Mouse (Mus musculus) liver, adult 2 months (tissue): ENCODE measurements around the gene Trim7. TPM values are rescaled to one million over a fixed set of nuclear protein-coding genes. Genes with fewer than 3 reads are reported as not detected.

Experiments used
- DNase-seq: peaks from one replicate; pipeline ENCODE4 v3.0.0-alpha.2; 2011; ENCODE audit warnings: low read depth, low spot score; ENCODE audit errors: extremely low read depth
- H3K27ac ChIP-seq: fragments of 200-500 bp; replicated peaks from 2 replicates; pipeline ENCODE4 v1.5.1; 2012; ENCODE audit warnings: low read depth, mild to moderate bottlenecking, control low read depth, inconsistent platforms, low read length; ENCODE audit not compliant: insufficient read depth
- H3K27me3 ChIP-seq: fragments of 200-500 bp; 2 replicates; pipeline ENCODE4 v1.6.1; 2012; ENCODE audit warnings: mild to moderate bottlenecking, moderate library complexity, low read length, inconsistent platforms; ENCODE audit not compliant: control insufficient read depth, insufficient read depth
- H3K36me3 ChIP-seq: fragments of 200-500 bp; 2 replicates; pipeline ENCODE4 v1.6.1; 2012; ENCODE audit warnings: low read length, inconsistent platforms; ENCODE audit not compliant: control insufficient read depth, insufficient read depth
- H3K4me1 ChIP-seq: fragments of 200-500 bp; 2 replicates; pipeline ENCODE4 v1.6.1; 2011; ENCODE audit warnings: low read length; ENCODE audit not compliant: control insufficient read depth, insufficient read depth
- H3K4me3 ChIP-seq: fragments of 200-500 bp; 2 replicates; pipeline ENCODE4 v1.5.1; 2011; ENCODE audit warnings: low read depth, mild to moderate bottlenecking, control low read depth, low read length, moderate library complexity; ENCODE audit not compliant: insufficient read depth
- H3K79me2 ChIP-seq: fragments of 200-500 bp; 2 replicates; pipeline ENCODE4 v1.6.1; 2012; ENCODE audit warnings: inconsistent platforms, mild to moderate bottlenecking, low read length, moderate library complexity; ENCODE audit not compliant: control insufficient read depth, insufficient read depth
- H3K9ac ChIP-seq: fragments of 200-500 bp; 2 replicates; pipeline ENCODE4 v1.6.1; 2012; ENCODE audit warnings: low read depth, mild to moderate bottlenecking, control low read depth, inconsistent platforms, low read length
- CTCF ChIP-seq: fragments of 200-500 bp; IDR thresholded peaks from 2 replicates; pipeline ENCODE4 v1.5.1; 2011; ENCODE audit warnings: low read depth, low read length, control low read depth
- POLR2A ChIP-seq: fragments of 200-500 bp; IDR thresholded peaks from 2 replicates; pipeline ENCODE4 v1.6.1; 2011; ENCODE audit warnings: low read length, control low read depth; ENCODE audit not compliant: insufficient read depth; ENCODE audit errors: extremely low read depth
- WGBS: fragments of 180-500 bp; shearing (Covaris S2); methylation state at CpG from one replicate; pipeline ENCODE4 v1.1.7; 2018; 5-methylcytosine and 5-hydroxymethylcytosine counted together
- polyA plus RNA-seq: library from polyadenylated mRNA; depleted of rRNA; stranded (reverse); fragments of >200 nt; gene quantifications from 2 replicates; pipeline ENCODE4 v1.2.3, GENCODE M21; 2012
- total RNA-seq: library from RNA; depleted of rRNA; stranded (reverse); fragments of >200 nt; gene quantifications from 2 replicates; pipeline ENCODE4 v1.2.3, GENCODE M21; 2014

Trim7 gene
- total and polyA plus RNA-seq, 2 experiments, result 11.2 to 16.3 TPM

DNA sequence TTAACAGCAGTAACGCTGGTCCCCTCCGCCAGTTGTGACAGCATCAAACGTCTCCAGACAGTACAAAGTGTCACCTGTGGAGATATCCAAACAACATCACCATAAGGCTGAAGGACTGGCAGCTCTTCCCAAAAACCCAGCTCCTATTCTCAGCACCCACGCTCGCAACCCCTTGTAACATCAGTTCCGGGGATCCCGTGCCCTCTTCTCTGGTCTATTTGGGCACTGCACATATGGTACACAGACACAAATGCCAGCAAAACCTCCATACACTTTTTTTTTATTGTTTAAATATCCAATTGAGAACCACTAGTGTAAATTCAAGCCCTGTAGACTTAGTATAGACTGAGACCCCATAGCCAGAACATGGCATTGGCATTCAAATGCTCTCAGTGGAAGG is 30.7 kb upstream of the Trim7 start:
- peaks cover 10% of the 10 kb centered on the region for H3K4me1 ChIP-seq
- no peaks in the 10 kb centered on the region; the same call in 1 of the 2 replicates for H3K79me2 ChIP-seq
- no peaks in the 10 kb centered on the region for H3K36me3 ChIP-seq
- DNase-seq, result no peak
- no peak for TF ChIP-seq POLR2A
- no peak for TF ChIP-seq CTCF
- H3K27ac ChIP-seq, result no peak overlapping the region
- no peak overlapping the region for H3K9ac ChIP-seq
- WGBS, result 96% methylated on average over 7 of the region's 7 CpGs
- H3K4me3 ChIP-seq, result no peak overlapping the region
- H3K27me3 ChIP-seq, result no peaks in the 10 kb centered on the region

DNA sequence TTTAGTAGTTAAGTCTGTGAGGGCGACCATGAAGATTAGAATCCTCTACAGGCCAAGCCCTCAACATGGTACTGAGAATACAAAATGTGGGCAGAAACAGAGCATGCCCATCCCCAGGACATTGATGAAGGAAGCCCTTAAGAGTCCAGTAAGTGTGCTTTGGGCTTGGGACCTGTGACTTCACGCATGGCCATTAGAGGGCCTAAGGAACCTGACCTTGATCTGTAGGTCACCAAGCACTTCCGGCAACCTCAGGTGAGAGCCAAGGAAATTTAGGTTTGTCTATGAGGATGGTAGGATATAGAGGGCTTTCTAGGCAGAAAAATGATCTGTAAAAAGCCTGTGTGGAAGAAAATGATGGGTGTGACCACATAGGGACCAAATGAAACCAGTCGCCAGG is 29.6 kb upstream of the Trim7 start:
- TF ChIP-seq POLR2A, result no peak
- TF ChIP-seq CTCF, result no peak
- H3K79me2 ChIP-seq, result peaks cover 9% of the 10 kb centered on the region; the same call in 1 of the 2 replicates
- H3K4me1 ChIP-seq, result peaks cover 10% of the 10 kb centered on the region
- H3K27me3 ChIP-seq, result no peaks in the 10 kb centered on the region
- no peaks in the 10 kb centered on the region for H3K36me3 ChIP-seq
- no peak for DNase-seq
- H3K27ac ChIP-seq, result no peak overlapping the region
- 86% methylated on average over 4 of the region's 4 CpGs for WGBS
- H3K4me3 ChIP-seq, result no peak overlapping the region
- H3K9ac ChIP-seq, result no peak overlapping the region

DNA sequence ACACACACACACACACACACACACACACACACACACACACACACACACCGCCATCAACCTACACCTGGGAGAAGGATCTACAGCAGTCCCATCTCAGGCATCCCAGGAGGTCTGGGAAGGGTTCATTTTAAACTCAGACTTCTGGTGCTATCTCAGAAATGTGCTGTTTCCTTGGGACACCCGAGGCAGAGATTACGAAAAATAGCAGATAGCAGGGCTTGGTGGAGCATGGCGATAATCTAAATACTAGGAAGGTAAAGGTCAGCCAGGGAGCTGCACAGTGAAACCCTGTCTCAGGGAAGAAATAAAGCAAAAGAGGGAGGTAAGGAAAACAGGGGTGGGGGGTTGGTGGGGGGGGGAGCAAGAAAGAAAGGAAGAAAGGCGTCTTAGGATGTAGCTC is 28.7 kb upstream of the Trim7 start:
- H3K4me3 ChIP-seq, result no peak overlapping the region
- peaks cover 7% of the 10 kb centered on the region; the same call in 1 of the 2 replicates for H3K36me3 ChIP-seq
- no peak overlapping the region for H3K9ac ChIP-seq
- H3K4me1 ChIP-seq, result peaks cover 14% of the 10 kb centered on the region
- no peak for DNase-seq
- no peak for TF ChIP-seq POLR2A
- TF ChIP-seq CTCF, result no peak
- H3K27me3 ChIP-seq, result no peaks in the 10 kb centered on the region
- peaks cover 17% of the 10 kb centered on the region; the same call in 1 of the 2 replicates for H3K79me2 ChIP-seq
- H3K27ac ChIP-seq, result no peak overlapping the region
- 72% methylated on average over 5 of the region's 5 CpGs for WGBS

DNA sequence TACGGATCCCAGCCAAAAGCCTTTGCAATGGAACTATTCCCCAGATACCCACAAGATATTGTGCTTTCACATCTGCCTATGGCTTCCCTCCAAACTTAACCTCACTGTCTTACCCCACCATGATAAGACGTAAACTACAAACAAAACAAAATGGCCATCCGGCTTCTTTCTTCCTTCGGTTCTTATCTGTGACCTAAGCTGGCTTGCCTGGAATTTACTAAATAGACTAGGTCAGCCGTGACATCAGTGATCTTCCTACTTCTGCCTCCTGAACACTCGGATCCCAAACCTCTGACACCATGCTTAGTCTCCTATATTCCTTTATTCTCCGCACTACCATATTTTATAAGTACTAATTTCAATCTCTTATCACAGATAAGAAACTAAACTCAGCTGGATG is 27.6 kb upstream of the Trim7 start:
- H3K4me3 ChIP-seq, result no peak overlapping the region
- peaks cover 14% of the 10 kb centered on the region for H3K4me1 ChIP-seq
- no peaks in the 10 kb centered on the region for H3K27me3 ChIP-seq

DNA sequence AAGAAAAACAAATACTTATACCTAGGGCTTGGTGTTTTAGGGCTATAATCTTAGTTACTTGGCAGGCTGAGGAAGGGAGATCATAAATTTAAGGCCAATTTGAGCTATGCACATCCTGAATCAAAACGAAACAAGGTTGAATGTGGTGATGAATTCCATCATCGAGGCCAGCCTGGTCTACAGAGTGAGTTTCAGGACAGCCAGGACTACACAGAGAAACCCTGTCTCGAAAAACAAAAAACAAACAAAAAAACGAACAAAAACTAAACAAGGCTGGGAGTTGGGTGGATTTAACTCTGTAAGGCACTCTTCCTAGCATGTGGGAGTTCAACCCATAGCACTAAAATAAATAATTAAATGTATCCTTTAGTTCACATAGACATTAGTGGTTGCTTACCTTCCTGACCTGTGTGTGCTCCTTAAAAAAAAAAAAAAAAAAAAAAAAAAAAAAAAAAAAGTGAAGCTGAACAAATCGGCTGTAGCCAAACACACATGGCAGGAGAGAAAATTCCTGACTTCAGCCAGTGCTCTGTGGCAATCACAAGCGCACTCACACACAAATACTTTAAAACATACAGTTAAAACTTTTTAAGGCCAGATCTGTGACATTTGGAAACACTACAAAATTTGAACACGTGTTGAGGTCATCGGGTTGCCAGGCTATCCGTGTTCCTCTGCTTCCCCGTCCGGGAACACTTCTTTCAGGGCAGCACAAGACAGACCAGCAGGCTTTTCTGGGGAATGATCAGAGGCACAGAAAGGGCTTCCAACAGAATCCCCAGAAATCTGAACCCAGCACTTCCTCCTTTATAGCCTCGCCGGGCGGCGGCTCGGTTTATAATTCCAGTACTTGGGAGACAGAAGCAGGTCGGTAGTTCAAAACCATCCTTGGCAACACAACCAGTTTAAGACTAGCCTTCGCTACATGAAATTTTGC is 26.7 kb upstream of the Trim7 start:
- WGBS, result 2% methylated on average over 18 of the region's 18 CpGs

More for the DNA sequence above, 27.6 kb upstream of the Trim7 start:
- no peak overlapping the region for H3K9ac ChIP-seq
- H3K79me2 ChIP-seq, result peaks cover 21% of the 10 kb centered on the region; the same call in 1 of the 2 replicates
- H3K36me3 ChIP-seq, result peaks cover 17% of the 10 kb centered on the region
- no peak for DNase-seq
- no peak overlapping the region for H3K27ac ChIP-seq
- TF ChIP-seq CTCF (no peak), POLR2A (no peak)
- 70% methylated on average over 7 of the region's 7 CpGs for WGBS

More for the DNA sequence above, 26.7 kb upstream of the Trim7 start:
- no peaks in the 10 kb centered on the region for H3K27me3 ChIP-seq
- peak overlapping the region; percentile 68 for H3K4me3 ChIP-seq
- TF ChIP-seq POLR2A, result no peak
- no peak for TF ChIP-seq CTCF
- peaks cover 25% of the 10 kb centered on the region for H3K36me3 ChIP-seq
- peaks cover 21% of the 10 kb centered on the region; the same call in 1 of the 2 replicates for H3K79me2 ChIP-seq
- DNase-seq, result no peak
- peaks cover 14% of the 10 kb centered on the region for H3K4me1 ChIP-seq
- peak overlapping the region; percentile 93 for H3K27ac ChIP-seq
- H3K9ac ChIP-seq, result peak overlapping the region; percentile 81
